Mouse (Mus musculus) CH12.LX (cell line): ENCODE measurements around the gene Col9a1. TPM values are rescaled to one million over a fixed set of nuclear protein-coding genes. Genes with fewer than 3 reads are reported as not detected.

Experiments
- DNase-seq: peaks from one replicate; pipeline ENCODE4 v3.0.0-alpha.2; 2013; ENCODE audit errors: extremely low read depth
- H3K27ac ChIP-seq: 2 replicates; pipeline ENCODE4 v1.5.1; 2012; ENCODE audit warnings: low read depth, mild to moderate bottlenecking, control low read depth, moderate library complexity; ENCODE audit not compliant: insufficient read depth
- H3K27me3 ChIP-seq: replicated peaks from 2 replicates; pipeline ENCODE3; 2012; ENCODE audit warnings: inconsistent platforms
- H3K36me3 ChIP-seq, 2 experiments: replicated peaks in 1 of 2; 2 replicates each; pipeline versions ENCODE3 to v1.6.1; 2012; ENCODE audit warnings: inconsistent platforms in 1 of 2, low read length in 1 of 2, mild to moderate bottlenecking in 1 of 2, mixed read lengths in 1 of 2, moderate library complexity in 1 of 2; ENCODE audit not compliant: control insufficient read depth in 1 of 2, insufficient read depth in 1 of 2
- H3K4me1 ChIP-seq, 2 experiments: 2 replicates each; pipeline ENCODE4 v1.6.1; 2012; ENCODE audit warnings: inconsistent platforms in 1 of 2, moderate library complexity in 1 of 2; ENCODE audit not compliant: insufficient read depth in 2 of 2, control insufficient read depth in 1 of 2
- H3K4me2 ChIP-seq: 2 replicates; pipeline ENCODE4 v1.6.1; 2012; ENCODE audit warnings: low read depth, mild to moderate bottlenecking, control low read depth; ENCODE audit not compliant: poor library complexity, insufficient read depth, severe bottlenecking
- H3K4me3 ChIP-seq, 3 experiments: fragments of 150-350 bp in 1 of 3; sonication (generic) in 1 of 3; replicated peaks in 1 of 3; 2 replicates each; pipeline versions ENCODE3 to v1.5.1; 2011 to 2012; ENCODE audit warnings: low read depth in 2 of 3, low read length in 2 of 3, mild to moderate bottlenecking in 2 of 3, moderate library complexity in 2 of 3, control low read depth in 1 of 3, improper control_type of control experiment in 1 of 3, inconsistent platforms in 1 of 3, mixed read lengths in 1 of 3; ENCODE audit not compliant: poor library complexity in 1 of 3
- H3K79me2 ChIP-seq: replicated peaks from 2 replicates; pipeline ENCODE4 v1.6.1; 2012; ENCODE audit warnings: mild to moderate bottlenecking, moderate library complexity; ENCODE audit not compliant: control insufficient read depth, poor library complexity, insufficient read depth, severe bottlenecking; ENCODE audit errors: extremely low read depth
- H3K9ac ChIP-seq: 2 replicates; pipeline ENCODE4 v1.6.1; 2012; ENCODE audit warnings: low read depth, mild to moderate bottlenecking, control low read depth, moderate library complexity; ENCODE audit not compliant: insufficient read depth
- H3K9me3 ChIP-seq: replicated peaks from 2 replicates; pipeline ENCODE3; 2012; ENCODE audit warnings: low read length, inconsistent platforms, mixed read lengths
- CHD2 ChIP-seq: IDR thresholded peaks from 2 replicates; pipeline ENCODE4 v1.6.1; 2011; ENCODE audit warnings: low read length, improper control_type of control experiment
- CTCF ChIP-seq, 2 experiments: IDR thresholded peaks in 1 of 2; conservative IDR thresholded peaks in 1 of 2; 2 replicates each; pipeline ENCODE4 v1.5.1; 2011 to 2012; ENCODE audit warnings: low read depth in 2 of 2, low read length in 2 of 2, improper control_type of control experiment in 1 of 2, inconsistent platforms in 1 of 2, mild to moderate bottlenecking in 1 of 2, moderate library complexity in 1 of 2
- ELF1 ChIP-seq: IDR thresholded peaks from 2 replicates; pipeline ENCODE4 v1.6.1; 2014; ENCODE audit warnings: low read depth, mild to moderate bottlenecking, inconsistent platforms, low read length, improper control_type of control experiment
- EP300 ChIP-seq: IDR thresholded peaks from 2 replicates; pipeline ENCODE4 v1.6.1; 2011; ENCODE audit warnings: low read length, improper control_type of control experiment
- ETS1 ChIP-seq: conservative IDR thresholded peaks from 2 replicates; pipeline ENCODE4 v1.6.1; 2012; ENCODE audit warnings: low read depth, mild to moderate bottlenecking, inconsistent platforms, low read length, improper control_type of control experiment, moderate library complexity
- GABPA ChIP-seq: IDR thresholded peaks from 2 replicates; pipeline ENCODE4 v1.6.1; 2012; ENCODE audit warnings: low read depth, low read length, improper control_type of control experiment, inconsistent platforms; ENCODE audit not compliant: insufficient replicate concordance
- HCFC1 ChIP-seq: IDR thresholded peaks from 2 replicates; pipeline ENCODE4 v1.6.1; 2012; ENCODE audit warnings: low read depth, mild to moderate bottlenecking, inconsistent platforms, low read length, improper control_type of control experiment
- IRF4 ChIP-seq: IDR thresholded peaks from 2 replicates; pipeline ENCODE4 v1.6.1; 2014; ENCODE audit warnings: low read depth, mild to moderate bottlenecking, inconsistent platforms, low read length, improper control_type of control experiment
- JUN ChIP-seq: IDR thresholded peaks from 2 replicates; pipeline ENCODE4 v1.6.1; 2011; ENCODE audit warnings: low read depth, mild to moderate bottlenecking, low read length, improper control_type of control experiment, moderate library complexity; ENCODE audit not compliant: insufficient read depth
- KAT2A ChIP-seq: IDR thresholded peaks from 2 replicates; pipeline ENCODE4 v1.6.1; 2012; ENCODE audit warnings: low read length, improper control_type of control experiment, inconsistent platforms; ENCODE audit not compliant: insufficient replicate concordance
- MAFK ChIP-seq: IDR thresholded peaks from 2 replicates; pipeline ENCODE4 v1.6.1; 2011; ENCODE audit warnings: low read length, improper control_type of control experiment; ENCODE audit not compliant: insufficient replicate concordance
- MAZ ChIP-seq: IDR thresholded peaks from 2 replicates; pipeline ENCODE4 v1.6.1; 2012; ENCODE audit warnings: low read depth, mild to moderate bottlenecking, inconsistent platforms, low read length, improper control_type of control experiment, moderate library complexity
- MEF2A ChIP-seq: IDR thresholded peaks from 2 replicates; pipeline ENCODE4 v1.6.1; 2014; ENCODE audit warnings: low read depth, mild to moderate bottlenecking, inconsistent platforms, low read length, improper control_type of control experiment, borderline replicate concordance
- NELFE ChIP-seq: IDR thresholded peaks from 2 replicates; pipeline ENCODE4 v1.6.1; 2011; ENCODE audit warnings: low read depth, low read length, improper control_type of control experiment
- NRF1 ChIP-seq: IDR thresholded peaks from 2 replicates; pipeline ENCODE4 v1.6.1; 2014; ENCODE audit warnings: low read depth, mild to moderate bottlenecking, inconsistent platforms, low read length, improper control_type of control experiment, moderate library complexity
- PAX5 ChIP-seq: IDR thresholded peaks from 2 replicates; pipeline ENCODE4 v1.6.1; 2012; ENCODE audit warnings: low read length, inconsistent platforms, mixed read lengths
- POLR2AphosphoS2 ChIP-seq: IDR thresholded peaks from 2 replicates; pipeline ENCODE4 v1.6.1; 2011; ENCODE audit warnings: low read depth, low read length, improper control_type of control experiment
- RAD21 ChIP-seq: IDR thresholded peaks from 2 replicates; pipeline ENCODE4 v1.6.1; 2011; ENCODE audit warnings: low read depth, mild to moderate bottlenecking, low read length, improper control_type of control experiment, moderate library complexity
- SMC3 ChIP-seq: IDR thresholded peaks from 2 replicates; pipeline ENCODE4 v1.6.1; 2011; ENCODE audit warnings: low read depth, low read length, improper control_type of control experiment
- TBP ChIP-seq: conservative IDR thresholded peaks from 2 replicates; pipeline ENCODE4 v1.6.1; 2011; ENCODE audit warnings: low read depth, low read length, improper control_type of control experiment
- TCF12 ChIP-seq: IDR thresholded peaks from 2 replicates; pipeline ENCODE4 v1.6.1; 2014; ENCODE audit warnings: low read depth, mild to moderate bottlenecking, inconsistent platforms, low read length, improper control_type of control experiment
- UBTF ChIP-seq: IDR thresholded peaks from 2 replicates; pipeline ENCODE4 v1.6.1; 2012; ENCODE audit warnings: low read depth, mild to moderate bottlenecking, inconsistent platforms, low read length, improper control_type of control experiment, moderate library complexity
- ZC3H11A ChIP-seq: IDR thresholded peaks from 2 replicates; pipeline ENCODE4 v1.6.1; 2012; ENCODE audit warnings: low read depth, mild to moderate bottlenecking, inconsistent platforms, low read length, improper control_type of control experiment
- ZNF384 ChIP-seq: IDR thresholded peaks from 2 replicates; pipeline ENCODE4 v1.6.1; 2012; ENCODE audit warnings: low read depth, low read length, improper control_type of control experiment, inconsistent platforms
- dilution Hi-C: fragments of 300-500 bp; cut with MboI; formaldehyde crosslinking; loops from 2 replicates; pipeline ENCODE4 v1.14.3; 2020; ENCODE audit warnings: low sequenced_read_pairs; ENCODE audit not compliant: extremely low pct_unique_long_range_greater_than_20kb, extremely low pct_ligation_motif_present
- in situ Hi-C: fragments of 300-500 bp; cut with MboI; formaldehyde crosslinking; loops from 3 replicates; pipeline ENCODE4 v1.14.3; 2019; ENCODE audit warnings: low sequenced_read_pairs, low pct_ligation_motif_present, low pct_unique_long_range_greater_than_20kb, mixed read lengths
- polyA plus RNA-seq: library from polyadenylated mRNA; unstranded; fragments of >175 nt; gene quantifications from 2 replicates; pipeline ENCODE4 v1.2.1, GENCODE M21; 2012; ENCODE audit warnings: low read depth; ENCODE audit not compliant: insufficient read length
- total RNA-seq, 2 experiments: library from RNA; depleted of rRNA; stranded (reverse); fragments of 300-350 nt in 1 of 2; fragments of >200 nt in 1 of 2; gene quantifications; 2 replicates each; pipeline ENCODE4 v1.2.3; 2012 to 2014

Col9a1 gene
- total and polyA plus RNA-seq, 3 experiments: not detected

DNA sequence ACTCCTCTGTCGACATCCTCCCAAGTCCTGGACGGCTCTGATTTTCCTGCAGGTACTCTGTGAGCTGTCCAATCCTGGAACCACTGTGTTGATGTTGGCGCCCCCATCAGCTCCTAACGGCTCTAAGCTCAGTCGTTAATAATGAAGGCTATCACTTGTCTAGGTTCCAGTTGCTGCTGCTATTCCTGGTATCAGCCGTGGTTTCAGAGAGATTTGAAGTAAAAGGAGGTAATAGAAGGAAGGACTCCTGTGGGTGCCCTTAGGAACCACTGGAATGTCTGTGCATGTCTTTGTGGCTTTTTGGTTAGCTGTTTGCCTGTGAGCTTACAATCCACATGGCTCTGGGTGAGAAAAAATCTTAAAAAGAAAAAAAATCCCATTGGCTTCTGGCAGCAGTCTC, 8.0 kb upstream of the Col9a1 start:
- Histone ChIP-seq H3K4me1 (no peaks in the 10 kb centered on the region), H3K79me2 (no peaks in the 10 kb centered on the region), H3K27me3 (no peaks in the 10 kb centered on the region), H3K9ac (no peak overlapping the region), H3K9me3 (no peaks in the 10 kb centered on the region), H3K4me2 (no peak overlapping the region)
- DNase-seq: no peak
- dilution Hi-C loops: no loop called here
- TF ChIP-seq KAT2A: no peak
- TF ChIP-seq CTCF (conservative IDR thresholded peaks at IDR 0.05 in 1 of 2, IDR thresholded peaks at IDR 0.05 in 1 of 2; ENCODE audit: low read depth in 2 of 2, low read length in 2 of 2): peak in 1 of 2 experiments; percentile 23; a peak in 1 of 4 replicates
- TF ChIP-seq, all 38 proteins: peak for 1
- no peak overlapping the region for H3K27ac ChIP-seq
- H3K36me3 ChIP-seq: no peaks in the 10 kb centered on the region
- in situ Hi-C loops: loop anchor here (5.0 kb wide), 1 partner anchor 342 kb away; no protein-coding TSS in a partner anchor
- H3K4me3 ChIP-seq: no peak overlapping the region

DNA sequence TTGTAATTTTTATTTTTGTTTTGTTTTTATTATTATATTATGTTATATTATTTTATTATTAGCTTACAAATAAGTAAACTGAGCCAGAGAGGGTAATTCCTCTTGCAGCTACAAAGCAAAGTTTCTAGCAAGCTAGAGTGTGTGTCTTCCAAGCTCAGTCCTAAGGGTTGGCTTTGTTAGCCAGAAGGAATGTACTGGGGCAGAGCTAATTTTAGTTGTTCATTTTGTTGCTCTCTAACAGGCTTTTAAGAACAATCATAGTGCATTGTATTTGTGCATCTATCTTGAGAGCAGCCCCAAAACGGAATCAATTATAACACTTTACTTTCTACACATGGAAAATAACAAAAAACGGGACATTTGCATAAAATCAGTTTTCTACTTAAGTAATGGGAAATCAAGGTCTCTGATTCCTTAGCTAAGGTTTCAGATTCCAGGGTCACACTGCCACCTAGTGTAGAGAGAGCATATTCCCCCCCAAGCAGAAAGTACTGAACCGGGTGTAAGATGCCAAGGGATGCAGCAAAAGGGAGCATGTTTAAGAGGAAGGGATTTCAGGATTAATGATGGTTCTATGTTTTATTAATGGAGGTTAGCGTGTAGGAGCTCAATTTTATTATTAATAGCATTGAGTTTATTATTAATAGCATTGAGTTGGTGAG, 6.1 kb upstream of the Col9a1 start:
- H3K27me3 ChIP-seq: no peaks in the 10 kb centered on the region

DNA sequence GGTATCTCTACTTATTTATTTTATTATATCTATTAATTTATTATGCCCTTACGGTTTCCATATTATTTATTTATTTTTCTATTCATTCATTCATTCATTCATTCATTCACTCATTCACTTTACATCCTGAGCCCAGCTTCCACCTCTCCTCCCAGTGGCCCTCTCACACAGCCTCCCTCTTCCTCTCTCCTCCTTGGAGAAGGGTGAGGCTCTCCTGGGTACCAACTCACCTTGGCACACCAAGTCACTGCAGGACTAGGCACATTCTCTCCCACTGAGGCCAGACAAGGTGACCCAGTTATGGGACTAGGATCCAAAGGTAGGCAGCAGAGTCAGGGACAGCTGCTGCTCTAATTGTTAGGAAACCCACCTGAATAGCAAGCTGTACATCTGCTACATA, 5.5 kb upstream of the Col9a1 start:
- dilution Hi-C loops: no loop called here
- DNase-seq: no peak
- no peaks in the 10 kb centered on the region for H3K4me1 ChIP-seq
- no peaks in the 10 kb centered on the region for H3K36me3 ChIP-seq
- TF ChIP-seq GABPA (no peak), ZC3H11A (no peak), ZNF384 (no peak), RAD21 (no peak), UBTF (no peak), TCF12 (no peak), NRF1 (no peak), MAFK (no peak), TBP (no peak), ETS1 (no peak), ELF1 (no peak), EP300 (no peak), MAZ (no peak), CHD2 (no peak)
- H3K27me3 ChIP-seq: no peaks in the 10 kb centered on the region
- H3K79me2 ChIP-seq: no peaks in the 10 kb centered on the region
- H3K4me2 ChIP-seq: no peak overlapping the region
- no peak overlapping the region for H3K4me3 ChIP-seq
- no peak overlapping the region for H3K9ac ChIP-seq
- no peak overlapping the region for H3K27ac ChIP-seq
- in situ Hi-C loops: no loop called here
- no peaks in the 10 kb centered on the region for H3K9me3 ChIP-seq

More for the DNA sequence above, 6.1 kb upstream of the Col9a1 start:
- Histone ChIP-seq H3K4me3 (no peak overlapping the region), H3K79me2 (no peaks in the 10 kb centered on the region), H3K9ac (no peak overlapping the region), H3K4me2 (no peak overlapping the region), H3K4me1 (no peaks in the 10 kb centered on the region), H3K9me3 (no peaks in the 10 kb centered on the region), H3K27ac (no peak overlapping the region), H3K36me3 (no peaks in the 10 kb centered on the region)
- DNase-seq: peak; percentile 52
- in situ Hi-C loops (no loop called here), dilution Hi-C loops (no loop called here)
- TF ChIP-seq KAT2A (no peak), ELF1 (no peak), JUN (no peak), POLR2AphosphoS2 (no peak), UBTF (no peak), NELFE (no peak), HCFC1 (no peak), MAZ (0 out of 2 replicates have a peak, but pooled peaks have one; percentile 21), MEF2A (no peak), NRF1 (no peak), IRF4 (no peak), CTCF (conservative IDR thresholded peaks at IDR 0.05 in 1 of 2, IDR thresholded peaks at IDR 0.05 in 1 of 2; ENCODE audit: low read depth in 2 of 2, low read length in 2 of 2) (peak; percentile 63 to 90), SMC3 (peak; percentile 82), RAD21 (peak; percentile 85), PAX5 (no peak), ZC3H11A (peak; percentile 40)
